Mouse (Mus musculus) thymus, postnatal 10 days (tissue): Measurements from ENCODE around the gene Nxph3.

Experiments
- DNase-seq, 2 experiments: peaks; one replicate each; pipeline ENCODE4 v3.0.0; 2021; ENCODE audit warnings: low spot score in 2 of 2

Nxph3 gene

GRCm38 (mm10) chr11:95493010-95493409 lies 21.4 kb downstream of the Nxph3 start:
- no peak for DNase-seq

- DNase-seq = no peak
These were observed 22.1 kb downstream of the Nxph3 start for GRCm38 (mm10) chr11:95492256-95492655.

- no peak for DNase-seq
These were observed 24.3 kb downstream of the Nxph3 start for GRCm38 (mm10) chr11:95490104-95490503.

- DNase-seq = no peak
These were observed 27.1 kb downstream of the Nxph3 start for GRCm38 (mm10) chr11:95487237-95487636.

GRCm38 (mm10) chr11:95485634-95486033 lies 28.7 kb downstream of the Nxph3 start:
- DNase-seq = no peak

GRCm38 (mm10) chr11:95480662-95481061 lies 33.7 kb downstream of the Nxph3 start:
- no peak for DNase-seq

GRCm38 (mm10) chr11:95479458-95479857 lies 34.9 kb downstream of the Nxph3 start:
- DNase-seq = no peak

- DNase-seq = no peak
These were observed 38.0 kb downstream of the Nxph3 start for GRCm38 (mm10) chr11:95476323-95476722.

GRCm38 (mm10) chr11:95473456-95473855 lies 40.9 kb downstream of the Nxph3 start:
- no peak for DNase-seq

GRCm38 (mm10) chr11:95472942-95473341 lies 41.4 kb downstream of the Nxph3 start:
- DNase-seq = no peak

- no peak for DNase-seq
These were observed 46.6 kb downstream of the Nxph3 start for GRCm38 (mm10) chr11:95467731-95468130.

GRCm38 (mm10) chr11:95462168-95462567 lies 52.2 kb downstream of the Nxph3 start:
- no peak for DNase-seq

- no peak for DNase-seq
These were observed 53.5 kb downstream of the Nxph3 start for GRCm38 (mm10) chr11:95460872-95461271.
